Mouse (Mus musculus) megakaryocyte-erythroid progenitor cell, adult 5-6 weeks (primary cell): Measurements from ENCODE around the gene Btg1. TPM values are rescaled to one million over a fixed set of nuclear protein-coding genes. Genes with fewer than 3 reads are reported as not detected.

ENCODE experiments used
- ATAC-seq: replicated peaks from 2 replicates; pipeline ENCODE4 v1.8.0; 2016; ENCODE audit warnings: mild to moderate bottlenecking, inconsistent platforms; ENCODE audit not compliant: severe bottlenecking, poor library complexity, low FRiP score, low TSS enrichment
- total RNA-seq, 2 experiments: library from RNA; stranded (forward) in 1 of 2; stranded (reverse) in 1 of 2; fragments of 200-1000, 215-1000 nt in 1 of 2; fragments of >200 nt in 1 of 2; fragmentation: Nextera tagmentation in 1 of 2; gene quantifications; 2 replicates each; pipeline ENCODE4 v1.2.3; 2014 to 2017

Gene Btg1
- total RNA-seq, 2 experiments from 2014 or later = 9.0 to 41.5 TPM

DNA sequence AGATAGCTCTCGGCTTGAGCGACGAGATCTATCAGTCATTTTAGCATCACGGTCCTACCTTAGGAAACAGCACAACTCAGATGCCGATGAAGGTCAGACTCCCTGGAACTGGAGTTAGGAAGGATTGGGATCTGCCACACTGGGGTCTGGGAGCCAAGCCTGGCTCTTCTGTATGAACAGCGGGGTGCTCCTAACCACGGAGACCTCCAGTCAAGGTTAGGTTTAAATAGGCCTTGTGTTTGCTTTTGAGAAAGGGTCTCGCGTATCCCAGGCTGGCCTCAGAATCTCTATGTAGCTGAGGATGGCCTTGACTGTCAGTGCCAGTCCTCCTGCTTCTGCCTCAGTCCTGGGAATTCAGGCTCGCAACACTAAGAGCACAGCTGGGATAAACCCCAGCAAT lies 10.5 kb downstream of the Btg1 start:
- no peak for ATAC-seq

DNA sequence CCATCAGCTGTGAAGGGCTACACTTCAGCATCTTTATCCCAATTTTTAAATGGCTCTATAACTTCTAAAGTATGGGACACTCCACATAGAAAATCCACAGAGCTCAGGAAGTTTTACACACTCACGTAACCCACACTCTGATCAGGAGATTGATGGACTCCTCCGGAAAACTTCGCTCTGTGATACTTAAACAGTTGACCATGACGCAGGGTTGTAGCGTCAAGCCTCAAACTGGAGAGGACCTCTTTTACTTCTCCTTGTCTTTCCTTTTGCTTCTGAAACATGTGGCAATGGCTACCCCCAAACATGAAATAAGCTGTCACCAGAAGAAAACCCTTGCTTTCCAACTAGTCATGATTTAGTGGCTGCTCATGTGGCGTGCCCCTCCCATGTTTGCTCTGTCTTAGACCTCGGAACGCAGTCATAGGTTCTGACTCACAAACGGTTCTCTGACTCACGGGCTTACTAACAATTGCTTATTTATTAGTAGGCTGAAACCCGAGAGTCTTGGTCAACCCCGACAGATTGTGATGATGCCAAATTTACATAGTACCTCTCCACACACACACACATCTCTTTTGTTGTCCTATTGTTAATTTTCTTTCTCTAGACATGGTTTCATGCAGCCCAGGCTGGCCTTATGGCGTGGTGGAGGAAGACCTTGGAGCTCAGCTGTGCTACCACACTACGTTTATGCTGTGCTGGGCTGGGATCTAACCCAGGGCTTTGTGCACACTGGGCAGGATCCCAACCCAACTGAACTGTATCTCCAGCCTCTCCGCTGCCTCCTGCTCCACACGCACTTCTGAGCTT lies 11.5 kb downstream of the Btg1 start:
- no peak for ATAC-seq

- ATAC-seq = no peak
Observed at GRCm38 (mm10) chr10:96628913-96629199, 12.1 kb downstream of the Btg1 start.

GRCm38 (mm10) chr10:96630110-96630509 lies 13.3 kb downstream of the Btg1 start:
- ATAC-seq = no peak

GRCm38 (mm10) chr10:96631066-96631711 lies 14.4 kb downstream of the Btg1 start:
- no peak for ATAC-seq

GRCm38 (mm10) chr10:96632271-96633144 lies 15.7 kb downstream of the Btg1 start:
- no peak for ATAC-seq

- no peak for ATAC-seq
Observed at GRCm38 (mm10) chr10:96633145-96633516, 16.3 kb downstream of the Btg1 start.

GRCm38 (mm10) chr10:96635472-96635871 lies 18.7 kb downstream of the Btg1 start:
- no peak for ATAC-seq

GRCm38 (mm10) chr10:96638477-96638876 lies 21.7 kb downstream of the Btg1 start:
- no peak for ATAC-seq

DNA sequence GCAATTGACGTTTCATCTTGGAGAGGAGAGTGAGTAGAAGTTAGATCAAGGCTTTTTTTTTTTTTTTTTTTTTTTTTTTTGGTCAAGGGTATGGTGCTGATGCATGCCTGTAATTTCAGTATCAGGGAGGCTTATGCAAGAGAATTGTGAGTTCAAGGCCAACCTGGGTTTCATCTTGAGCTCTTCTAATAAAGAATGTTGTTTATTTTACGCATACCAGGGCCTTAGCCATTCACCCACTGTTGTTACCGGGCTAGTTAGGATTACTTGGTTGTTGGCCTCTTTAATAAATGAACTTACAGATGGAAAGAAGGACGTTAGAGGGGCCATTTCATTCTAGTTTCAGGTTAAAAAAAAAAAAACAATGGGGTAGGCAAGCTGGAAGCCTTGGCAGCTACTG lies 25.2 kb downstream of the Btg1 start:
- ATAC-seq = no peak

DNA sequence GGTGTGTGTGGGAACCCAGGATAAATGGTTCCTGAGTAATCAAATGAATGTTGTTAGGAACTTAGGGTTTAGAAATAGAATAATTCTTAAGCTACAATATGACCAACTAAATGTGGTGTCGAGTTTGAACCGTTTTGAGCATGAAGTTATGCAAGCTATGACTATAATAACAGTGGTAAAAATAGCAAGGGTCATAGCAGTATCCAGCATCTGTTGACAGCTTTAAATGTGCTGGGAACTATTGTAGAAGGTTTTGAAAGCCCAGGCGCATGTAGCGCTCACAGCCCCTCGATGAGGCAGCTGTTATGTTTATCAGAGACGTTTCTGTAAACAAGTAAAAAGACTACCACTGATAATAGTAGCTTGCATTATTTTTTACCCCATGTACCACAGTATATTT lies 25.9 kb downstream of the Btg1 start:
- no peak for ATAC-seq

GRCm38 (mm10) chr10:96645183-96645582 lies 28.4 kb downstream of the Btg1 start:
- no peak for ATAC-seq

DNA sequence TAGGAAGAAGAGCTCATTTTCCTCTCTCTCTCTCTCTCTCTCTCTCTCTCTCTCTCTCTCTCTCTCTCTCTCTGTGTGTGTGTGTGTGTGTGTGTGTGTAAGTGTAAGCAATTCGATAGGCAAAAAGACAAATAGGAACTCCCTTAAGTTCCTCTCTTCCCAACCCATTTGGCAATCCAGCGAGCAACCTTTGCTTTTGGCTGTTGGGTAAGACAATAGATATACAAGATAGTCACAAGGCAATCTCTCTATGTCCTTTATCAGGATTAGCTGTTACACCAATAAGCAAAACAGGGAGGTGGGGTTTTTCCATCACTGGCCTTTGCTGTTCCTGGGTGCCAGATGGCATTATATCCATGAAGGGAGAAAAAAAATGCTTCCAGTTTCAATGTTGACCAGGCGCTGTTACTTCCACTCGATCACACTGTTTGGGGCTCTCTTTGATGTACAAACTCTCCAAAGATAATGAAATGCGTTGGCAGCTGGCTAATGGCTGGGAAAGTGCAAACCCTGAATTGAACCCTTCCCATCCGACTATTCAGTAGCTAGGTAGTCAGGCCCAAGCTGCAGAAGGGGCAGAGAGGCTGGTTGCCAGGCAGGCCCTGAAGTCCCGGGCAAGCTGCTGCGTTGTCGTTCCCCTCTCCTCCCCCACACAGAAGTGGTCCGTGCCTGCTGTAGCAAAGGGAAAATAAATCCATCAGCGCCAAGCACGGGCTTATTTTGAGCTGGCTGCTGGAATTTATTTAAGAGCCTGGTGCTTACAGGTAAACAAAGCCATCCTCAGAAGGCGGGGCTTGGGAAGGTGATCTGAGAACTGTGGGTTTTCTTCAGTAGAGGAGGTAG lies 29.4 kb downstream of the Btg1 start:
- ATAC-seq = no peak

GRCm38 (mm10) chr10:96646867-96647462 lies 30.2 kb downstream of the Btg1 start:
- peak; percentile 41; the same call in 1 of the 2 replicates for ATAC-seq

DNA sequence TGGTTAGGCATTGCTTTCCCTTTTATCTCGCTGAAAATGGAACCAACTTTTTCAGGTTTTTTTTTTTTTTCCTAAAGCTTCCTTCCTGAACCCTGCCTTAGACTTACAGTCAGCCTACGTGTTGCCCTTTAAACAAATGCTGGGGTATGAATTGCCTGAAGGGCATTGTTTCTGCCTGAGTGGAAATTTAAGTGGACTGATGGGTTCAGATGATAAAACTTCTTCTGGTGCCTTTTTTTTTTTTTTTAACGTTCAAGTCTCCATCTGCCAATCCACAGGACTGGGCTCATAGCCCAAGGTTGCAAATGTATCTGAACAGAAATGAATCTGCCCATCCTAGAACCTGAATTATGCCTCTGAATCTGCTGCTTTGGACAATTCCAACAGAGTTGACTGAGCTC lies 31.4 kb downstream of the Btg1 start:
- ATAC-seq = no peak

- no peak for ATAC-seq
Observed at GRCm38 (mm10) chr10:96649524-96649923, 32.7 kb downstream of the Btg1 start.

- no peak for ATAC-seq
Observed at GRCm38 (mm10) chr10:96652372-96652771, 35.6 kb downstream of the Btg1 start.

DNA sequence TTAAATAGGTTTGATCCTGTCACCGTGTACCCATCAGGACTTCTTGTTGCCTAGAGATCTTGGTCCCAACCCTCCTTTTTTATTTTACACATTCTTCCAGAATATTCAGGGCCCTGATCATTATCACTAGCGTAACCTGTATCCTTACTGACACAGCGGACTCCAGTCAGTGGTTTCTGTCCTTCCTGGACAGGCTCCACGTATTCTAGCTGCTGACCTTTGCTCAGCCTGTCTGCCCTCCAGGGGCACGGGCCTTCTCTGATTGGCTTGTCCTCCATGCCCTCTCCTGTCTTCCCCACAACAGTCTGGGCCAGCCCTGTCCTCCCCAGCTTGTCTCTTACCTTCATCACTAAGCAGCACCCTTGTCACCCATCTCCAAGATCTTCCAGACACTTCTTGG lies 36.2 kb downstream of the Btg1 start:
- ATAC-seq = no peak

- ATAC-seq = no peak
Observed at GRCm38 (mm10) chr10:96654079-96654478, 37.3 kb downstream of the Btg1 start.
